Mouse (Mus musculus) cortical plate, adult 2 months (tissue): Measurements from ENCODE around the gene Itpr1.

ENCODE experiments used
- CTCF ChIP-seq: fragments of 200-500 bp; IDR thresholded peaks from 2 replicates; pipeline ENCODE4 v1.5.1; 2011; ENCODE audit warnings: mild to moderate bottlenecking, control low read depth, low read length; ENCODE audit not compliant: insufficient read depth; ENCODE audit errors: extremely low read depth
- POLR2A ChIP-seq: fragments of 200-500 bp; IDR thresholded peaks from 2 replicates; pipeline ENCODE4 v1.6.1; 2011; ENCODE audit warnings: mild to moderate bottlenecking, low read length, control low read depth; ENCODE audit not compliant: insufficient read depth; ENCODE audit errors: extremely low read depth

DNA sequence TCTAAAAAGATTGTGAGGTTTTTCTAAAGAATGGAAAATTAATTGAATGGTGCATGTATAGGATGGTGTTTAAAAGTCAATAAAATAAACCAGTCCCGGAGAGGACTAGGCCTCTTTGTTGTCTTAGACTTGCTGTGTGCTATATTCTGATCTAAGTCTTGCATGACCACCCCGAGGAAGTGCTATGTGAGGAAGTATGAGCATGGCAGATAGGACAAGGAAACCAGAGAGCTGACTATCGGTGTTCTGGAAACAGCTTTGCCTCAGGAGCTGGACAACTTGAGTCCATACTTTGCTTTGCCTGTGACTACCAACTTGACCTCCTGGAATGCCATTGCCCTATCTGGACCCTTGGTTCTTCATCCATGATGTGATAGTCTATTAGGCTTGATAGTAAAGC, 48.6 kb downstream of the Itpr1 start:
- TF ChIP-seq CTCF = no peak
- no peak for TF ChIP-seq POLR2A
